Mouse (Mus musculus): ENCODE results near the gene Egfl7. TPM values are rescaled to one million over a fixed set of nuclear protein-coding genes. Genes with fewer than 3 reads are reported as not detected.
A peak's percentile ranks its signal among the peaks of the same experiment; 100 is the strongest.

The Egfl7 gene
- total RNA-seq, 2 experiments from 2014 or later: 34.4 to 53.7 TPM

GRCm38 (mm10) chr2:26632541-26633395 is 53.0 kb downstream of the Egfl7 start:
- intact Hi-C loops (cut with DNase I): no loop called here
- no peak for TF ChIP-seq CTCF (IDR thresholded peaks at IDR 0.05)
- Histone ChIP-seq H3K27ac (no peak overlapping the region), H3K4me3 (no peak overlapping the region)
- no peak for DNase-seq

- intact Hi-C loops (cut with DNase I): no loop called here
- H3K27ac ChIP-seq: no peak overlapping the region
- TF ChIP-seq CTCF (IDR thresholded peaks at IDR 0.05): no peak
These were observed 54.2 kb downstream of the Egfl7 start for GRCm38 (mm10) chr2:26633953-26634530.

GRCm38 (mm10) chr2:26634629-26635488 is 55.0 kb downstream of the Egfl7 start:
- Histone ChIP-seq H3K4me3 (no peak overlapping the region), H3K27ac (no peak overlapping the region)
- DNase-seq: no peak
- no peak for TF ChIP-seq CTCF (IDR thresholded peaks at IDR 0.05)
- intact Hi-C loops (cut with DNase I): no loop called here

More at GRCm38 (mm10) chr2:26633953-26634530, 54.2 kb downstream of the Egfl7 start:
- DNase-seq: no peak
- H3K4me3 ChIP-seq: no peak overlapping the region

- no peak for TF ChIP-seq CTCF (IDR thresholded peaks at IDR 0.05)
- intact Hi-C loops (cut with DNase I): no loop called here
- H3K4me3 ChIP-seq: no peak overlapping the region
- no peak overlapping the region for H3K27ac ChIP-seq
- DNase-seq: no peak
These were observed 55.9 kb downstream of the Egfl7 start for GRCm38 (mm10) chr2:26635489-26636324.

- H3K4me3 ChIP-seq: no peak overlapping the region
- no peak for TF ChIP-seq CTCF (IDR thresholded peaks at IDR 0.05)
- intact Hi-C loops (cut with DNase I): no loop called here
- no peak overlapping the region for H3K27ac ChIP-seq
- no peak for DNase-seq
These were observed 56.5 kb downstream of the Egfl7 start for GRCm38 (mm10) chr2:26636325-26636635.

- no peak overlapping the region for H3K27ac ChIP-seq
- no peak for TF ChIP-seq CTCF (IDR thresholded peaks at IDR 0.05)
- no peak overlapping the region; the same call in 1 of the 2 replicates for H3K4me3 ChIP-seq
- intact Hi-C loops (cut with DNase I): no loop called here
- DNase-seq: no peak
These were observed 57.6 kb downstream of the Egfl7 start for GRCm38 (mm10) chr2:26637316-26637932.

- peak overlapping the region; percentile 85 for H3K4me3 ChIP-seq
- no peak for DNase-seq
- intact Hi-C loops (cut with DNase I): no loop called here
- no peak for TF ChIP-seq CTCF (IDR thresholded peaks at IDR 0.05)
- no peak overlapping the region; the same call in 1 of the 2 replicates for H3K27ac ChIP-seq
These were observed 58.2 kb downstream of the Egfl7 start for GRCm38 (mm10) chr2:26638039-26638438.

GRCm38 (mm10) chr2:26638572-26638971 is 58.8 kb downstream of the Egfl7 start:
- DNase-seq: no peak
- TF ChIP-seq CTCF (IDR thresholded peaks at IDR 0.05): no peak
- intact Hi-C loops (cut with DNase I): no loop called here
- Histone ChIP-seq H3K27ac (peak overlapping the region; percentile 46; the same call in 1 of the 2 replicates), H3K4me3 (peak overlapping the region; percentile 85)

GRCm38 (mm10) chr2:26639083-26639482 is 59.3 kb downstream of the Egfl7 start:
- intact Hi-C loops (cut with DNase I): no loop called here
- H3K4me3 ChIP-seq: peak overlapping the region; percentile 85
- peak; percentile 50 for TF ChIP-seq CTCF (IDR thresholded peaks at IDR 0.05)
- no peak for DNase-seq
- H3K27ac ChIP-seq: peak overlapping the region; percentile 46; the same call in 1 of the 2 replicates

- DNase-seq: peak; percentile 98
- peak; percentile 100 for TF ChIP-seq CTCF (IDR thresholded peaks at IDR 0.05)
- Histone ChIP-seq H3K4me3 (peak overlapping the region; percentile 85), H3K27ac (peak overlapping the region; percentile 90)
- intact Hi-C loops (cut with DNase I): loop anchor here (2.0 to 10.0 kb wide), 2 partner anchors 45 to 395 kb away; no protein-coding TSS in a partner anchor
These were observed 60.3 kb downstream of the Egfl7 start for GRCm38 (mm10) chr2:26639838-26640830.
